Mouse (Mus musculus): ENCODE data around the gene Noxo1.

- TF ChIP-seq POLR2A (IDR thresholded peaks at IDR 0.05; ENCODE audit: control insufficient read depth, extremely low read depth, insufficient read depth, low read length, poor library complexity) (no peak), CTCF (IDR thresholded peaks at IDR 0.05; ENCODE audit: borderline replicate concordance, control insufficient read depth, extremely low read depth, insufficient read depth, low read length, poor library complexity) (no peak)
These were observed 29.8 kb downstream of the Noxo1 start for GRCm38 (mm10) chr17:24725637-24726390.
